In the genomic region with DNA sequence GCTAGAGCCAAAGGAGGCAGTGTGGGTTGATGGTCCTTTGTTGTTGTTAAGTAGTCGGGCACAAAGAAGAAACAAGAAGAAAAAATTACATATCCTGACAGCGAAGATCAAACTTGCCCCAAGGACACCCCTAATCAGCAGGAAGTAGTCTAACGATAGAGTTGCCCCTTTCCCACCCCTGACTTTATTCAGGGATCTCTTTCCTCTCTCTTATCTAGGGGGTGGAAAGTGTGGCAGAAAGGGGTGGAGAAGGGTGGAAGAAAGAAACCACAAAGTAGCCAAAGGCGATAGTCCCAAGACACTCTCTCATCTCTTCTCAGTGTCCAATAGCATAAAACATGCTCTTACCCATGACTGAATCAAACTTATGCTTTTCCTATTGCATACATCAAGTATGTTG, we compare ENCODE assay signal across 10 mouse cellular contexts. TPM values are rescaled to one million over a fixed set of nuclear protein-coding genes. Genes with fewer than 3 reads are reported as not detected.
A peak's percentile ranks its signal among the peaks of the same experiment; 100 is the strongest.
DNase-seq lines count a peak whose midpoint lies in the region; ATAC-seq and TF ChIP-seq lines count a peak whose summit lies in the region.
"Had no signal": no experiment of that assay in that cellular context is flagged by ENCODE, and none has a peak within 500 bp of the region (broad histone marks: within the 10 kb centered on the region; RNA-seq: fewer than 3 reads in every experiment).

No protein-coding gene starts in this region.

- intact Hi-C loops in heart, postnatal 36 days (cut with DNase I), result loop anchor here (10.0 kb wide), 2 partner anchors 271 to 311 kb away; a partner anchor contains a TSS

- H3ac ChIP-seq in C2C12 (ENCODE audit: control insufficient read depth, insufficient read length, low read depth), result no peak overlapping the region

- H3K4me3 ChIP-seq in heart, embryonic 11.5 days (ENCODE audit: low read depth, low read length), result peak overlapping the region; percentile 97
- peak overlapping the region; percentile 79 for H3K4me3 ChIP-seq in C2C12 (ENCODE audit: insufficient read depth, poor library complexity, severe bottlenecking)
- H3K4me3 ChIP-seq in forebrain, embryonic 16.5 days (replicated peaks; ENCODE audit: low read length), result no peak overlapping the region
- H3K4me3 ChIP-seq in liver, embryonic 16.5 days (ENCODE audit: low read depth, low read length), result peak overlapping the region; percentile 76

- no peak overlapping the region for H3K27ac ChIP-seq in heart, embryonic 11.5 days (ENCODE audit: low read depth, low read length)
- no peak overlapping the region for H3K27ac ChIP-seq in forebrain, embryonic 16.5 days (ENCODE audit: low read length)
- H3K27ac ChIP-seq in liver, embryonic 16.5 days (ENCODE audit: low read length), result peak overlapping the region; percentile 52

- no peaks in the 10 kb centered on the region for H3K27me3 ChIP-seq in heart, embryonic 11.5 days (ENCODE audit: control insufficient read depth, insufficient read depth, low read length)
- H3K27me3 ChIP-seq in C2C12 (ENCODE audit: control insufficient read depth, insufficient read depth, insufficient read length), result no peaks in the 10 kb centered on the region
- H3K27me3 ChIP-seq in forebrain, embryonic 16.5 days (replicated peaks; ENCODE audit: control insufficient read depth, insufficient read depth, low read length), result 0 out of 2 replicates have a peak, but pooled peaks cover 8% of the 10 kb centered on the region
- H3K27me3 ChIP-seq in liver, embryonic 16.5 days (ENCODE audit: control insufficient read depth, insufficient read depth, low read depth, low read length), result peaks cover 16% of the 10 kb centered on the region

- H3K4me2 ChIP-seq in heart, embryonic 11.5 days, result peak overlapping the region; percentile 83
- peak overlapping the region; percentile 82 for H3K4me2 ChIP-seq in forebrain, embryonic 16.5 days (ENCODE audit: low read length)
- peak overlapping the region; percentile 97 for H3K4me2 ChIP-seq in liver, embryonic 16.5 days (ENCODE audit: low read depth, low read length)

- no peaks in the 10 kb centered on the region for H3K9me3 ChIP-seq in heart, embryonic 11.5 days (replicated peaks; ENCODE audit: control insufficient read depth, low read length)
- no peaks in the 10 kb centered on the region for H3K9me3 ChIP-seq in forebrain, embryonic 16.5 days (ENCODE audit: control insufficient read depth, low read length)
- H3K9me3 ChIP-seq in liver, embryonic 16.5 days (replicated peaks; ENCODE audit: control insufficient read depth, low read length), result no peaks in the 10 kb centered on the region

- peaks cover 27% of the 10 kb centered on the region for H3K4me1 ChIP-seq in heart, embryonic 11.5 days (ENCODE audit: control insufficient read depth, insufficient read depth, low read length)
- H3K4me1 ChIP-seq in forebrain, embryonic 16.5 days (replicated peaks; ENCODE audit: control insufficient read depth, insufficient read depth, low read length), result peaks cover 12% of the 10 kb centered on the region
- H3K4me1 ChIP-seq in liver, embryonic 16.5 days (ENCODE audit: control insufficient read depth, low read depth, low read length), result peaks cover 44% of the 10 kb centered on the region

- no peak overlapping the region for H3K9ac ChIP-seq in heart, embryonic 11.5 days (ENCODE audit: low read depth, low read length)
- no peak overlapping the region for H3K9ac ChIP-seq in forebrain, embryonic 16.5 days (replicated peaks; ENCODE audit: low read depth, low read length)
- peak overlapping the region; percentile 99 for H3K9ac ChIP-seq in liver, embryonic 16.5 days (ENCODE audit: low read depth, low read length)

- peaks cover 60% of the 10 kb centered on the region for H3K79me3 ChIP-seq in C2C12 (ENCODE audit: low read depth)

- no peaks in the 10 kb centered on the region for H3K36me3 ChIP-seq in heart, embryonic 11.5 days (ENCODE audit: control insufficient read depth, insufficient read depth, low read length)
- H3K36me3 ChIP-seq in C2C12 (ENCODE audit: control insufficient read depth, insufficient read depth), result no peaks in the 10 kb centered on the region
- H3K36me3 ChIP-seq in forebrain, embryonic 16.5 days (ENCODE audit: control insufficient read depth, insufficient read depth), result no peaks in the 10 kb centered on the region
- H3K36me3 ChIP-seq in liver, embryonic 16.5 days (ENCODE audit: control insufficient read depth, insufficient read depth), result no peaks in the 10 kb centered on the region

- no peak for TF ChIP-seq CTCF in C2C12 (IDR thresholded peaks at IDR 0.05; ENCODE audit: control insufficient read depth, insufficient read depth, insufficient read length)

- H3K79me2 ChIP-seq in C2C12 (ENCODE audit: control insufficient read depth, insufficient read depth), result peaks cover 64% of the 10 kb centered on the region

- no peak for DNase-seq in heart, postnatal 36 days
- no peak for DNase-seq in left cerebral cortex, adult 18-20 months (ENCODE audit: low spot score in 2 of 2)
- no peak for DNase-seq in adrenal gland, postnatal 14 days
- DNase-seq: cerebellum, adult 11 months; kidney, postnatal 14 days had no signal

- WGBS in heart, embryonic 11.5 days (ENCODE audit: insufficient replicate concordance), result 27% methylated on average over 4 of the region's 4 CpGs
- 61% methylated on average over 4 of the region's 4 CpGs for WGBS in forebrain, embryonic 16.5 days
- WGBS in liver, embryonic 16.5 days (ENCODE audit: insufficient replicate concordance), result 10% methylated on average over 4 of the region's 4 CpGs

- no peak for ATAC-seq in heart, embryonic 11.5 days (replicated peaks; ENCODE audit: insufficient number of reproducible peaks, low FRiP score, low TSS enrichment)
- ATAC-seq in forebrain, embryonic 16.5 days, result no peak
- ATAC-seq in liver, embryonic 16.5 days (ENCODE audit: low read depth), result no peak
- ATAC-seq in inflammation-experienced regulatory T-cells, adult 6 months, result no peak

TF ChIP-seq in C2C12, 6 proteins besides CTCF, POLR2A, EP300 and RAD21:
- TF ChIP-seq MYOD1 (IDR thresholded peaks at IDR 0.05; ENCODE audit: control insufficient read depth, insufficient read length, low read depth) (no peak), CEBPB (IDR thresholded peaks at IDR 0.05; ENCODE audit: low read depth) (no peak), MAX (IDR thresholded peaks at IDR 0.05) (no peak), USF1 (IDR thresholded peaks at IDR 0.05; ENCODE audit: low read depth) (no peak), FOSL1 (IDR thresholded peaks at IDR 0.05; ENCODE audit: insufficient read depth, low read length, poor library complexity, severe bottlenecking) (no peak), MYOG (IDR thresholded peaks at IDR 0.05; ENCODE audit: control insufficient read depth, extremely low read depth, insufficient read length) (no peak)
TF ChIP-seq in C2C12: peak in this region for 0.

RNA-seq across cellular contexts. Expression of a gene that starts 1.9 kb away (rescaled TPM):
- 31.0 and 37.6 TPM in 2 replicates for polyA plus RNA-seq in heart, embryonic 11.5 days (2014; fragmentation: Nextera tagmentation; extraction: Ambion mirVana)
- total RNA-seq in heart, postnatal 36 days (2021), result 10 to 100 TPM; 29.5 to 34.2 TPM
- polyA plus RNA-seq in C2C12 (2012; fragmentation: generic; extraction: Trizol), result 11.8 TPM
- polyA plus RNA-seq in forebrain, embryonic 16.5 days (2015; fragmentation: Nextera tagmentation; extraction: Ambion mirVana), result 38.6 and 39.2 TPM in 2 replicates
- polyA plus RNA-seq in liver, embryonic 16.5 days (2015; fragmentation: Nextera tagmentation; extraction: Ambion mirVana), result 29.2 and 31.1 TPM in 2 replicates
- polyA plus RNA-seq in inflammation-experienced regulatory T-cells, adult 6 months (2017; shearing (Covaris generic)), result 10 to 100 TPM; 11.7 to 15.6 (median 14.0) TPM
- 10 to 100 TPM; 64.3 to 66.0 TPM for total RNA-seq in left cerebral cortex, adult 18-20 months (2021)
- 85.4 and 102 TPM in 2 replicates for total RNA-seq in adrenal gland, postnatal 14 days (2021)
